Mouse (Mus musculus): ENCODE data around the gene Dcpp3.
A peak's percentile ranks its signal among the peaks of the same experiment; 100 is the strongest.
"Not testable (repeated sequence)": the region's sequence is repeated elsewhere in the genome, so short reads cannot be mapped to it uniquely, and the experiment has no call there.

Gene Dcpp3

GRCm38 (mm10) chr17:23917158-23917557 lies at the start of gene Dcpp3:
Gene Dcpp3 (plus strand): TSS chr17:23917458.
- DNase-seq, result not testable (repeated sequence)

GRCm38 (mm10) chr17:23867756-23868155 lies 49.5 kb upstream of the Dcpp3 start, which contains the start of gene Prss21:
Gene Prss21 (plus strand): TSS chr17:23868056.
- no peak for DNase-seq

- DNase-seq, result no peak
These were observed 48.7 kb upstream of the Dcpp3 start for GRCm38 (mm10) chr17:23868513-23868912.

- DNase-seq, result peak; percentile 75 to 80
These were observed 43.1 kb upstream of the Dcpp3 start for GRCm38 (mm10) chr17:23873884-23874856.

GRCm38 (mm10) chr17:23876741-23877140 lies 40.5 kb upstream of the Dcpp3 start:
- peak in 1 of 2 experiments; percentile 48 for DNase-seq

GRCm38 (mm10) chr17:23877166-23877565 lies 40.1 kb upstream of the Dcpp3 start:
- DNase-seq, result peak in 1 of 2 experiments; percentile 27

- DNase-seq, result not testable (repeated sequence)
These were observed 36.7 kb upstream of the Dcpp3 start, which contains the start of the genes Dcpp1 and Dcpp2 for GRCm38 (mm10) chr17:23880576-23880975. Gene Dcpp1 (plus strand): TSS chr17:23880876. Gene Dcpp2 (plus strand): TSS chr17:23880880.

GRCm38 (mm10) chr17:23924531-23925007 lies 7.3 kb downstream of the Dcpp3 start:
- peak; percentile 91 to 93 for DNase-seq

GRCm38 (mm10) chr17:23925090-23925493 lies 7.8 kb downstream of the Dcpp3 start:
- peak; percentile 86 to 88 for DNase-seq

- DNase-seq, result no peak
These were observed 13.9 kb downstream of the Dcpp3 start for GRCm38 (mm10) chr17:23931157-23931556.

GRCm38 (mm10) chr17:23941372-23941771 lies 24.1 kb downstream of the Dcpp3 start, which contains the start of gene Sbp:
Gene Sbp (plus strand): TSS chr17:23941672.
- DNase-seq, result no peak

GRCm38 (mm10) chr17:23947486-23947885 lies 30.2 kb downstream of the Dcpp3 start:
- DNase-seq, result not testable (repeated sequence)

- DNase-seq, result no peak
These were observed 31.8 kb downstream of the Dcpp3 start for GRCm38 (mm10) chr17:23949068-23949467.

- not testable (repeated sequence) for DNase-seq
These were observed 33.6 kb downstream of the Dcpp3 start for GRCm38 (mm10) chr17:23950828-23951227.

- no peak for DNase-seq
These were observed 37.9 kb downstream of the Dcpp3 start, which contains the start of gene Sbpl for GRCm38 (mm10) chr17:23955174-23955573. Gene Sbpl (minus strand): TSS chr17:23955274.

- peak; percentile 87 to 92 for DNase-seq
These were observed 43.0 kb downstream of the Dcpp3 start for GRCm38 (mm10) chr17:23960084-23960738.

GRCm38 (mm10) chr17:23961573-23962122 lies 44.4 kb downstream of the Dcpp3 start:
- DNase-seq, result no peak

- peak; percentile 31 to 34 for DNase-seq
These were observed 48.7 kb downstream of the Dcpp3 start for GRCm38 (mm10) chr17:23965805-23966425.

GRCm38 (mm10) chr17:23966658-23967401 lies 49.6 kb downstream of the Dcpp3 start:
- DNase-seq, result no peak

GRCm38 (mm10) chr17:23968780-23969179 lies 51.5 kb downstream of the Dcpp3 start:
- DNase-seq, result no peak

Measured in cerebellum, postnatal 10 days (tissue).